Mouse (Mus musculus) lung, postnatal 36 days (tissue): ENCODE results near the gene Hoxa3.

Experiments used
- DNase-seq: peaks from one replicate; pipeline ENCODE4 v3.0.0; 2022; ENCODE audit warnings: mixed read lengths

The Hoxa3 gene

GRCm38 (mm10) chr6:52152226-52153193 is 60.6 kb downstream of the Hoxa3 start:
- DNase-seq, result no peak

- no peak for DNase-seq
These were observed 61.6 kb downstream of the Hoxa3 start for GRCm38 (mm10) chr6:52151571-52151970.

GRCm38 (mm10) chr6:52150401-52150966 is 62.7 kb downstream of the Hoxa3 start:
- DNase-seq, result no peak

DNA sequence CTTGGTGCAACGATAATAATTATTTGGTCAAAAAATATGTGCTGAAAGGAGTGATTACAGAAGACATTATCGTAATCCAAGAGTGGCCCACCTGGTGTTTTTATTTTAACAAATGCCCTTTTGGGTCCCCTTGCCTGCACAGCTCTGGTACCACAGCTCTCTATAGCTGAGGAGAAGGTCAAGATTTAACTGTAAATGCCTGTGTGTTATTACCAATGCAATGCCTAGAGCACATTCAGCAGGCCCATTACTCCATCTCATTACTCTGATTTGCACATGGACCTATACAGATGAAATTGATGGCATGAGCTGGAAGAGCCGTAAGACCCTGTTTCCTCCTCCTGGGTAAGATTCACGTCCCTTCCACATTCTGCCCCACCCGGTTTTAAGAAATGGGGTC is 74.0 kb downstream of the Hoxa3 start:
- DNase-seq, result no peak

DNA sequence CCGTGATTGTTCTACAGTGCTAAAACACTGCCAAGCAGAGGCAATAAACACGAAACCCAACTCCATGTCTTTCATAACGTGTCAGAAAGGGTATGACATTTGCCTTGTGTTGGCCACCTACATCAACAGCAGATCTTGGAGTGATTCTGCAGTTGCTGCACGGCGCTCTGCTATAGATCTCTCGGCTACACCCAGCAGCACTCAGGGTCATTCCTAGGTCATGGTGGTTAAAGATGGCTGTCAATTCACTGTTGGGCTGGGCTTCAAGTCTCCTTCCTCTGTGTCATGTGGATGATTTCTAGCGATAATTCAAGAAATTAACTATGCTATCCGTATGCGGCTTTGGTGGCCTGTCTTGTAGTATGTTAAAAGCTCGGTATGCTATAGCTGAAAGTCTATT is 74.6 kb downstream of the Hoxa3 start:
- no peak for DNase-seq

DNA sequence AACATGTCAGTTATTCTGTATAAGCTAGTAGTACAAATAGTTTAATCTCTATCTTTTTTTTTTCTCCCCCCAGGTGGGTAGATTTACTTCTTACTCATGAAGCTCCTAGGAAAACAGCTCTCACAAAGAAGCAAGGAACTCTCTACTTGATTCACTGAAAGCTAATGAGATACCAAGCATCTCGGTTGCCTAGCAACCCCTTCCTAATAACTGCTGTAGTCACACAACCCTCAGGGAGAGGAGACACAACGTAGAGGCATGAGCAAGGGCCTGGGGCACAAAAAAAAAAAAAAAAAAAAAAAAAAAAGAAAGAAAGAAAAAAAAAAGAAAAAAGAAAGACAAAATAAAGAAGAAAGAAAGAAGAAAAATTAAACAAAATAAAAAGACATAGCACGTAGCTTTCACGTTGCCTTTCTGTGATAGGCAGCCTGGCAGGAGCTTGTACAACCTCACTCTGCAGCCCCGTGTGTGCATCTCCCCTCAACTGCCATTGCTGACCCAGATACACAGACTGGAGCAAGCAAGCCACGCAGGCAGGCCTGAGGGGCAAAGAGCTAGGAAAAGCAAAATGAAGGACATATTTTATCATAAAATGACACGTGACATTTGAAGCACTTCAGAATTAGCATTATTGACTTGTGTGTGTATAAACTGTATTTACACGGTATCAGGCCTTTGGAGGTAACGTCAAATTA is 75.1 kb downstream of the Hoxa3 start:
- no peak for DNase-seq

DNA sequence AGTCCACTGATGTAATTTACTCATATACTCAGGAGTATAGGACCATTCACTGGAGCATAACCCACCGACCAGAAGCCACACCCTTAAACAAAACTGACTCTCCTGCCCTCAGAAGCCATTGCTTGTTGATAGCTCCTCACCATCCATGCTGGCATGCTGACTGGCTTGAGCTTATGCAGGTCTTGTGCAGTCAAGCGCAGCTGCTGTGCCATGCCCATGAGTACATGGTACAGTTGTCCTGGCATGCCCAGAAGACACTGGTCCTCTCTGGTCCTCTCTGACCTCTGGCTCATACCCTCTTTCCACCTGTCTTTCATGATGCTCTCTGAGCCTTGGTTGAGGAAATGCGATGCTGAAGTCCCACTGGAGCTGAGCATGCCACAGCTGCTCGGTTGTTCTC is 89.5 kb downstream of the Hoxa3 start:
- DNase-seq, result no peak

GRCm38 (mm10) chr6:52121173-52121572 is 92.0 kb downstream of the Hoxa3 start:
- no peak for DNase-seq
